Mouse (Mus musculus) olfactory bulb, adult 2 months (tissue): ENCODE measurements at regions not wholly inside any gene's neighbourhood (a gene's known extent, or its start where the extent isn't known, plus 50 kb on each side); places are given as distances from the start of the nearest gene placed in this dataset.

Source experiments
- H3K27ac ChIP-seq: fragments of 200-500 bp; 2 replicates; pipeline ENCODE4 v1.5.1; 2012; ENCODE audit warnings: low read depth, low read length; ENCODE audit not compliant: insufficient read depth
- H3K4me1 ChIP-seq: fragments of 200-500 bp; 2 replicates; pipeline ENCODE4 v1.6.1; 2012; ENCODE audit warnings: low read length; ENCODE audit not compliant: control insufficient read depth, insufficient read depth
- H3K4me3 ChIP-seq: fragments of 200-500 bp; 2 replicates; pipeline ENCODE4 v1.5.1; 2012; ENCODE audit warnings: mild to moderate bottlenecking, low read depth, low read length, moderate library complexity; ENCODE audit not compliant: insufficient read depth
- CTCF ChIP-seq: fragments of 200-500 bp; IDR thresholded peaks from 2 replicates; pipeline ENCODE4 v1.5.1; 2012; ENCODE audit warnings: low read depth, mild to moderate bottlenecking, low read length, moderate library complexity; ENCODE audit not compliant: insufficient read depth
- POLR2A ChIP-seq: fragments of 200-500 bp; IDR thresholded peaks from 2 replicates; pipeline ENCODE4 v1.6.1; 2012; ENCODE audit warnings: mild to moderate bottlenecking, low read depth, low read length, moderate library complexity; ENCODE audit not compliant: insufficient read depth
- WGBS: fragments of 180-500 bp; shearing (Covaris S2); methylation state at CpG from one replicate; pipeline ENCODE4 v1.1.7; 2018; 5-methylcytosine and 5-hydroxymethylcytosine counted together

- TF ChIP-seq CTCF (no peak), POLR2A (no peak)
- Histone ChIP-seq H3K27ac (no peak overlapping the region), H3K4me1 (no peaks in the 10 kb centered on the region), H3K4me3 (no peak overlapping the region)
- WGBS, result 83% methylated on average over 9 of the region's 9 CpGs
Observed at GRCm38 (mm10) chr4:34498325-34498724, 52.4 kb upstream of the Akirin2 start.

- no peak for TF ChIP-seq CTCF
- TF ChIP-seq POLR2A, result no peak
- Histone ChIP-seq H3K4me3 (no peak overlapping the region), H3K27ac (no peak overlapping the region), H3K4me1 (no peaks in the 10 kb centered on the region)
- WGBS, result 85% methylated on average over 7 of the region's 7 CpGs
Observed at GRCm38 (mm10) chr4:34498781-34499180, 52.0 kb upstream of the Akirin2 start.

GRCm38 (mm10) chr4:34499731-34500130 lies 51.0 kb upstream of the Akirin2 start:
- Histone ChIP-seq H3K4me1 (no peaks in the 10 kb centered on the region), H3K27ac (no peak overlapping the region), H3K4me3 (no peak overlapping the region)
- 94% methylated on average over 3 of the region's 3 CpGs for WGBS
- TF ChIP-seq CTCF (no peak), POLR2A (no peak)
